Mouse (Mus musculus) left cerebral cortex, adult 18-20 months (tissue): Measurements from ENCODE around the gene Kdelr3. TPM values are rescaled to one million over a fixed set of nuclear protein-coding genes. Genes with fewer than 3 reads are reported as not detected.
A peak's percentile ranks its signal among the peaks of the same experiment; 100 is the strongest.

Experiments used
- DNase-seq, 2 experiments: peaks; one replicate each; pipeline ENCODE4 v3.0.0; 2021 to 2022; ENCODE audit warnings: low spot score in 2 of 2, mixed read lengths in 1 of 2
- long read RNA-seq, 2 experiments: library from polyadenylated mRNA; stranded (forward); transcript quantifications; one replicate each; pipeline ENCODE4 v2.0.0; 2021
- total RNA-seq, 2 experiments: library from RNA; stranded (reverse); gene quantifications; 2 replicates each; pipeline ENCODE4 v1.2.3; 2021

Kdelr3 gene
- total RNA-seq: under 1 TPM; 0.35 to 0.63 TPM
- long read RNA-seq, experiment 1: 0 reads
- long read RNA-seq, experiment 2: 0 reads

DNA sequence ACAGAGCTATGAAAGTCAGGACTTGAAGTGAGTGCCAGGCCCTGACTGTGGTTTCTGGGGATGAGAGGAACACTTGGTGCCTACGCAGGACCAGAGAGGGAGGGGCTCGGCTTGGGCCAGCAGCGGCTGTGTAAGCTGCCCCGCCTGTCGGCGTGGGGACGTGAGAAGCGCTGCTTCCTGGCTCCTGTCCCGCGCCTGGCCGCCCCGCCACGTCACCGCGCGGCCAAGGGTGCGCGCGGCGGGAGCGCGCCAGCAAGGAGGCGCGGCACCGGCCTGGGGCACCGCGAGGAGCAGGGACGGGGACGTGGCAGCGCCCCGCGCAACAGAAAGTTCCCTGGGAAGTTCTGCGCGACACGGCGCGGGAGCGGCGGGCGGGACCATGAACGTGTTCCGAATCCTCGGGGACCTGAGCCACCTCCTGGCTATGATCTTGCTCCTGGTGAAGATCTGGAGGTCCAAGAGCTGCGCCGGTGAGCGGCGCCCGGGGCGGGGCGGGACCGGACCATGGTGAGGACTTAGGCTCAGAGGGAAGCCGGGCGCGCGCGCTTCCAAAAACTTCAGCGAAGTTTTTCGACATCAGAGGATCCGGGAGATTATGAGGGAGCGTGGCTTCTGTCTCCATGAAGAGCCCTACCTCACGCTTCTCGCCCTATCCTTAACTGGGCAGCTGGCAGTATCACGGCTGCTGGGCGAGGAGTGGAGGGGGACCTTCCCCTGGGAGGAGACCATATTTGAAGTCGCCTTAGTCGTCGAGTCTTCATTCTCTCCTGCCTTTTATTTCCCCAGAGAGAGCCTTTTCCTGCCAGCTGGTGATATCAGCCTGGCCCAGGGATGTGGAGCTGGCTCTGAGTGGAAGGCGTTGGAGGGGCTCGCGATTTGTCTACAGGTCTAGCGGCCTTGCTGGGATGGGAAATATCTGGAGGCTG, at the start of gene Kdelr3:
Gene Kdelr3 (plus strand): TSS at position 241 of the 926 bp plus-strand sequence.
- DNase-seq: peak; percentile 48 to 60

DNA sequence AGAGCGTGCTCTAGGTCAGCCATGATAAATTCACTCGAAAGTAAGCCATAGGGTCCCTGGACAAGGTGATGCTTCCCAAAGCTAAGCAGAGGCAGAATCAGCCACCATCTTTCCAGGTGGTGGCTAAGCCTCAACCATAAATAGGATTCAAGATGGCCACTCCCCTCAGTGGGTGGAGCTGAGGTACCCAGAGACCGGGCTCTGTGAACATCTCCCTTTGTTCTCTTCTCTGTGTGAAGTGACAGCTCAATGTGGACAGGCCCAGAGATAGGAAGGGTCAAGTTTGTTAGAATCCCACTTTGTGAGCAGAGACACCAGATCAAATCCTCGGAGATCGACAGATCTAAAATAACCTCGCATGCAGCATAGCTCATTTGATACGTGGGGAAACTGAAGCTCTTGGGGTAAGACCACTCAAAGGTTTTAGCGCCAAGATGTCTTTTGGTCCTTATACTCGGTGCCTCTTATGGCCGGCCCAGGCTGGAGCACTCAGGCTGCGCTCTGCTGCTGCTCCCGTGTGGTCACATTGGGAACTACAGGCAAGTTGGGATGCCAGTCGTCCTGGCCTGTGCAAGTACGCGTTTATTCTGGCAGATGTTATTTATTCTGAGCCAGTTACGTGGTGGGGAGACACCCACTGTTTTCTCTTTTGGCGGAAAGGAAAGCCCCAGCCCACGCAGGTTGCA, 49.5 kb upstream of the Kdelr3 start:
- peak; percentile 85 to 93 for DNase-seq

DNA sequence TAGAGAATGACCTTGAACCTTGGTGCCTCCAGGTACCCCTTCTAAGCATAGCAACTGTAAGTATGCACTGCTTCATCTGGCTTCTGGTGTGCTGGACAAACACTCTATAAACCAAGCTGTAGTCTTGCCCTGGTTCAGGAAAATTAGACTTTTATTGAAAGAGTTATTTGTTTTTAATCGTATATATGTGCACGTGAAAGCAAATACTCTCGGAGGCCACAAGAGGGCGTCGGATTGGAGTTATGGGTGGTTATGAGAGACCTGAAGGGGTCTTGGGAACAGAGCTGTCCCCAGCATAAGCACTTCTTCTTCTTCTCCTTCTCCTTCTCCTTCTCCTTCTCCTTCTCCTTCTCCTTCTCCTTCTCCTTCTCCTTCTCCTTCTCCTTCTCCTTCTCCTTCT, 46.6 kb upstream of the Kdelr3 start:
- DNase-seq: no peak

DNA sequence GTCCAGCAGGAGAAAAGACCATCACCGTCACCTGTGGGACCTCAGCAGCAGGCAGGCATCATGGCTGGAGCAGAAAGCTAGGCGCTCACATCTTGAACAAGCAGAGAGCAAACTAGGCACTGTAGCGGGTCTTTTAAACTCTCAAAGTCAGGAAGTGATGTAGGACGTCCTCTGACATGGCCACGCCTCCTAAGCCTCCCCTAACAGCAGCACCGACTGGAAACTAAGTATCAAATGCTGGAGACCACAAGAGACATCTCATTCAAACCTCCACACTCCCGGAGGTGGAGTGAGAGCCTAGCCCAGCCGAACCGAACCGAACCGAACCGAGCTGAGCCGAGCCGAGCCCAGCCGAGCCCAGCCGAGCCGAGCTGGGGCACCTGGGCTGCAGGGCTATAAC, 45.6 kb upstream of the Kdelr3 start:
- DNase-seq: no peak

DNA sequence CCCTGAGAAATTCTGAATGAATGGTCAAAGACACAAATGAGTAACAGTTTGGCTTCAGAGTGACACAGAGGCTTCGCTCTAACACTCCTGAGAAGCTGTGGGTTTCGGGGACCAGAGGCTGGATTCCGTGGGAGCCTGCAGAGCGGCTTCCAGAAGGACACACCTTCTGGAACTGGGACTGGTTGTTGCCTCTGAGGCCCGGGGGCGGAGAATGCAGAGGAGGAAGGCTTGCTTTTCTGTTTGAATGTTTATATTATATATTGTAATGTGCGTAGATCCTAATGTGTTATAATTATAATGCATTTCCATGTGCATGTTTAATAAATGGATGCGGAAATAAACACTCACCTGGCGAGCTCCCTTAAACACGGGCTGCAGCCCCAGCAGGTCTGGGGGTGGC, 45.1 kb upstream of the Kdelr3 start:
- peak in 1 of 2 experiments; percentile 60 for DNase-seq

DNA sequence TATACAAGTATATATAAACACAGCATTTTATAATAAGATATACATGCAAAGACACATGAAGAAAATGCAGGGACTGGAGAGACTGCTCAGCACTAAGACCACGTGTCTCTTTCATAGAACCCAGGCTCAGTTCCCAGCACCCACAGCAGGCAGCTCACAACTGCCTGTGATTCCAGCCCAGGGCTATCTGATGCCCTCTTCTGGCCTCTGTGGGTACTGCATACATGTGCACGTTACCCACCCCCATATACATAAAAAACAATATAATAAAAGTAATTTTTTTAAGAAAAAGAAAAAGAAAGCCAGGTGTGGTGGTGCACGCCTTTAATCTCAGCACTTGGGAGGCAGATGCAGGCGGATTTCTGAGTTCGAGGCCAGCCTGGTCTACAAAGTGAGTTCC, 43.2 kb upstream of the Kdelr3 start:
- no peak for DNase-seq

DNA sequence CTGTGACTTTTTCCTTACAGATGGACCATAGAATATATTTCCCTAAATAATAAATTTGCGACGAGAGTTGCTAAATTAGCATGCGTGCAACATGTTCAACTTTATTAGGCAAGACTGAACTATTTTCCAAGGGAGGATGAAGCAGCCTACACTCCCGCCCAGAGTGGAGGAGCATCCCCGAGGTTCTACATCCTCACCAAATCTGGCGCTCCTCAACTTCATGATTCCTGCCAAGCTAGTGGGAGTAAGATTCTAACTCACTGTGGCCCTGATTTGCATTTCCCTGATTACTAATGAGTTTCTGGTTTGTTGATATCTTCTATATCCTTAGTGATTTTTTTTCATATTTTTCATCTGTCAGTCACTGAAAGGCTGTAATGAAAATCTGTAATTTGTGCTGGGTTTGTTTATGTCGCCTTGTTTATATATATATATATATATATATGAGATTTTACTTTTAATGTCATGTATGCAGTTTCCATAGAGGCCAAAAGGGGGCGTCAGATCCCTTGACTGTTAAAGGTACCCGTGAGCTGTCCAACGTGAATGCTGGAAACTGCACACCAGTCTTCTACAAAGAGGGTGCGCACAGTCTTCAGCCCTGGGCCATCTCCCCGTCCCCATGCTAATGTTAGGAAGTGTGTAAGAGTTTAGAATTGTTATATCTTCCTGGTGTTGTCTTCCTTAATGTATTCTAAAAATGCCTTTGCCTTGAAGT, 42.4 kb upstream of the Kdelr3 start:
- DNase-seq: no peak

DNA sequence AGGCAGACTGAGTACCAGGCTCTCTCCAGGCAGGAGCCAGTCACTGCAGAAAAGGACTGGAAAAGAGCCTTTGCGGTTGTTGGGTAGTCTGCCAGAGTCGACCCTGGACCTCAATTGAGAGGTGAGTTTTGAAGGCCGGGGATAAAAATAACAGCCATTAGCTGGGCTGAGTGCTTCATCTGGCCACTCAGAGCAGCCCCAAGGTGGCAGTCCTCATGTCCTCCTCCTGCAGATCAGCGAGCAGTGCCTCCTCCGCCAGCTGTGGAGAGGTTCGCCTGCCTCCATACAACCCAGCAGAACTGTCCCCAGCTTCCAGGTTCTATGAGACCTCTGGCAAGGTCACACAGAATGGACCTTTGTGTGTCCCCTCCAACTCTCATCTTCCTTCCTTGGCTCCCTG, 39.0 kb upstream of the Kdelr3 start:
- no peak for DNase-seq

DNA sequence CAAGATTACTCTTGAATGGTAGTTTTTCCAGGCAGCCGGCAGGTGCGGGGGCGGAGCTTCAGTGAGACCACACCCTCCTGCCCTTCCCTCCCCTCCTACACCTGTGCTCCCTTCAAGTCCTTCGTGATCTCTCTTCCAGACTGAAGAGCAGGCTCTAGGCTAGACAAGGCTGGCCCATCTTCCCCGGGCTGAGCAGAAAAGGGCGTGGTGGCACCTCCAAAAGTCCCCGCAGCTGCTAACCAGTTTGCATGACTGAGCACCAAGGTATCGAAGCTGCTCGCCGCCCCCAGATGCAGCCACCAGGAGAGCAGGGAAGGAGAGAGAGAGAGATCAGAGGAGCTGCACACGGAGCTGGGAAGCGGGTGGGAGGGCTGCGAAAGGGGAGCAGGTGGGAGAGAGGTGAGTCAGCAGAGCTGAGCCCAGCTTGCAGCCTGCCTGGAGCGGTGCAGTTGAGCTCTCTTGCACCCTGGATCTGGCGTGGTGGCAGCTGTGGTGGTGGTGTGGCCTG, 35.0 kb upstream of the Kdelr3 start:
- DNase-seq: peak; percentile 66 to 74

DNA sequence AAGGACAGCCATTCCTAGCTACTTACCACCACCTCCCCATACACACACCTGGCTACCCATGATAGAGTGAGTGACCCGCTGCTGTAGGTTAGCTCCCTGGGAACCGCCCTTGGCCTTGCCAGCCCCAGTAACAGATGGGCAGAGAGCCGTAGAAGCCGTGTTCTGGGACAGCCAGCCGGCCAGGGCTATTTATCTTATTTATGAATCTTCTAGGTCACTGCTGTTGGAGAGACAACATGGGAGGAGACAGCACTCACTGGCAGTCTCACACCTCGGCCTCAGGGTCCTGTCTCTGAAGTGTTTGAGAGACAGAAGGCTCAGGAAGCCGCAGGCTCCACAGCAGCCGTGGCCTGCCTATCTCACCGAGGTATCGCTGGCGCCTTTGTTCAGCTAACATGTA, 26.7 kb upstream of the Kdelr3 start:
- no peak for DNase-seq

DNA sequence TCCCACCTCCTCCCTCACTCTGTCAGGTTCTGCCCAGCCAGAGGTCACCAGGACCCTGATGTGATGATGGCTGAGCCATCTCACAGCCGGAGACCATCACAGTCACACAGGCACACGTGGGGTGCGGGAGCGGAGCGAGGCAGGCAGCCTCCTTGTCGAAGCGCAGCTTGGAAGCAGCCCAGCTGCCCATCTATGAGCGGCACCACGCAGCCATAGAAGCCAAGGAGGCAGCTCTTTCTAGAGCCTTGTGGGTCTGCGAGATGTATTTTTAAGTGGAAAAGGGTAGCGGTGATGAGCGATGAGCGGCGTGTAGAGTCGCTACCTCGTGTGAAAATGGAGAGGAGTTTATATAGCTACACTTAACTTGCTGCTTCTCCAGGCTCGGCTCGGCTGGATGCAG, 22.7 kb upstream of the Kdelr3 start:
- DNase-seq: peak; percentile 57 to 75

DNA sequence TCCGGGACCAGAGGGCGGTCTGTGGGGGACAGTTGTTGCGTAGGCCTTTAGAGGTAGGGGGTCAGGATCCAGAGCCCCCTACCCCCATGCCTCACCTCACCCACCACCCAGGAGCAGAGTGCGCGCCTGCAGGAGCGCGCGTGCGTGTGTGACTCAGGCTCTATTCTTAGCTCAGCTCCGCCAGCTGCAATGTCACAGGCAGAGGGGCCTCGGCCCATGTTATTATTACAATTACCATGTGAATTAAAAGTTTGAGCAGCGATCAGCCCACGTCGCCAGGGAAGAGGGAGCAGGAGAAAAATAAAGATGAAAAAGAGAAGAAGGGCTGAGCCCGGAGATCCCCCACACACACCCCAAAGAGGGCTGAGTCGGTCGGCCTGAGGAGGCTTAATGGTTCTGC, 16.1 kb upstream of the Kdelr3 start:
- DNase-seq: no peak

DNA sequence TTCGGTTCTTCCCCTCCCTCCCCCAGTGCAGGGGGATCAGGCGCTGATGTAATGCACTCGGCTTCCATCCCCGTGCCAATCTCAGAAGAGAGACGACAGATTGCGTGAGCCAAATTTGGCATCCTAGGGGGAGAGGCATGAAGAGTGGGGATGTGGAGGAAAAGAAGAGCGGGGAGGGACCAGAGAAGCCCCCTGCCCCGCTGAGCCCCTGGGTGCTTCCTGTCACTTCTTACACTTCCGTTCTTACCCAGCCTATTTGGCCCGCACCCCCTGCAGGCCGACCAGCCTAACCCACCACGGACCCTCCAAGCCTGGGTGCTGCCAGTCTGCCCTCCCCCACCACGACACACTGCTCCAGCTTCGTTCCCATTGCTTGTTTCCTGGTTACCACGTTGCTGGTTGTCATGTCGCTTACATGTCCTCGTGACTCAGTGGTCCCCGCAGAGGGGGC, 13.3 kb upstream of the Kdelr3 start:
- peak; percentile 65 to 73 for DNase-seq

DNA sequence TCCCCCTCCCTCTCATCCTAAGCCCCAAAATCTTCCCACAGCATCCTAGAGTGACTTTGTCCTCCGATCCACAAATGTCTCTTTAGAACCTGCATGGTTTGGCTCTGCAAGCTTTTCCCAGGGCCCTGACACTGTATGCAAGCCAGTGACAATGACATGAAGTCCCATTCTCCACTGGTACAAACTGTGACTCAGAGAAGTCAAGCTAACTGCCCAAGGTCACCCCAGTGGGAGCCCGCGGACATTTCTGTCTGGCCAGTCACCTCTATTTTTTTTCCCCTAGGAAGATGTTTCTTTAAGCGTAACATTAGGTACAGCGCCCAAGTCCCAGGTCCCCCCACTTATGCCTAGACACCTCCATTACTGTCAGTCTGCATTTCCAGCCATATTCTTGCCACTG, 12.8 kb upstream of the Kdelr3 start:
- DNase-seq: no peak

DNA sequence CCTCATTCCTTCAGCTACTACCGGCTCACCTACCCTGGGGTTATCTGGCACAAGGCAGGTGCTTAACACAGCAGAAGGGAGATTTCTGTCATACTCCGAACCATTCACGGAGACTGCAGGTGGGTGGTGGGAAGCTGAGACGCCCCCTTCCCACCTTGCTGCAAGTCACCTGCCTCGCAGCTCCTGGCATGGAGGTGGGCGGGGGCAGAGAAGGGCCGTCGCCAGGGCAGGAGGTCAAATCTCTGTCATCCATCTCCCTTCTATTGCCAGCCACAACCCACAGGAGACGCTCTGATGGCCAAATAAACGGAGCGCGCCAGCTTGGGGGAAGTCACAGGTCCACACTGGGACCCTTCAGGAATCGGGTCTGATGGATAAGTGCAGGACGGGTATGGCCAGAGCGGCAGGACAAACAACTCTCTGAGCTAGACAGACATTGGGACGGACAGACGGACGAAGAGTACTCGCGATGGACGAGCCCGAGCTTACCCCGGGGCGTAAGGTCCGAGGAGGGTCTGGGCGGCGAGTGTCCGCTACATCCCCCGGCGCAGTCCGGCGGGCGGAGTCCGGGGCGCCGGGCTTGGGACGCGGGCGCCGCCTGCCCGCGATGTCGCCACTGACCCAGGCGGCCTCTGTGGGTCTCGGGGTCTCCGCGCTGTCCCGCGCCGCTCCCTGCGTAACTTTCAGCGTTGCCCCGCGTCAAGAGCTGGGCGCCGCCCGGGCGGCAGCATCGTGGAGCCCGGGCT, 11.3 kb upstream of the Kdelr3 start, which contains the start of gene Kcnj4:
Gene Kcnj4 (minus strand): TSS at position 535 of the 746 bp plus-strand sequence.
- DNase-seq: no peak

DNA sequence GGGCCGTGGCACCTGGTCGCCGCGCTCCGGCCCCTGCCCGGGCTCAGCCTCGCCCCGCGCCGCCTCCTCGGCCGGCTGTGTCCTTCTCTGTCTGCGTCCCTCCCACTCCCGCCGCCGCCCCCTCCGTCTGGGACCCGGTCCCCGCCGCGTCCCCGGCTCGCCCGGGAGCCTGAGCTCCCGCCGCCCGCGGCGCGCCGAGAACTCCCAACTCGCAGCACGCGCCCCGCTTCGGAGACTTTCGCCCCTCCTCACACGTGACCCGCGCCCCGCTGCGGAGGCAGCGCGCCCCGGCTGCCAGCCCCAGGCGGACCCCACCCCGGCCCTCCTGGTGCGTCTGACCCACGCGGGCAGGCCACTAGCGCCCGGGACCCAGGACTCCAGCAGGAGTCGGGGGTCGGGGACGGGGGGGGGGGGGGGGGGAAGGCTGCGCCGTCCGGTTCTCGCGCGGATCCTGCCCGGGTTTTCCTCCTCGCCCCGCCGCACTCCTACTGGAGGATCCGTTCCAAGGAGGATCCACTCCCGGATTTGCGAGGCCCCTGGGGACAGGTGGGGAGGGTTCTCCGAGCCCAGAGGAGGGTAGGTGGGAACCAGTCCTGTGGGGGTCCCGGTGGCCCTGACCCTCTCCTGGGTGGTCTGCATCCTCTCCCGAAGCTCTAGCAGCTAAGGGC, 10.5 kb upstream of the Kdelr3 start:
- DNase-seq: peak; percentile 81 to 87

DNA sequence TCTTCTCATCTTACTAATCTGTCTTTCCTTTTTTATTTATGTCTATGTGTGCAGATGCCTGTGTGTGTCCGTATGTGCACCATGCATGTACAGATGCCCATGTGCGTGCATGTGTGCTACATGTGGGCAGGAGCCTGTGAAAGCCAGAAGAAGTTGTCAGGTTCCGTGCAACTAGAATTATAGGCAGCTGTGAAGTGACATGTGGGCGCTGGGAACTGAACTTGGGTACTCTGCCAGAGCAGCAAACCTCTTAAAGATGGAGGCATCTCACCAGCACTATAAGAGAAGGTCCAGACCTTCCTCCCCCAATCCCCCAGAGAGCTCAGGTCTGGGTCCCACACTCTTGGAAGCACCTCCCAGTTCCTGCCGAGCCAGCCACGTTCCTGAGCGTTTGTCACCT, 9.8 kb upstream of the Kdelr3 start:
- no peak for DNase-seq

DNA sequence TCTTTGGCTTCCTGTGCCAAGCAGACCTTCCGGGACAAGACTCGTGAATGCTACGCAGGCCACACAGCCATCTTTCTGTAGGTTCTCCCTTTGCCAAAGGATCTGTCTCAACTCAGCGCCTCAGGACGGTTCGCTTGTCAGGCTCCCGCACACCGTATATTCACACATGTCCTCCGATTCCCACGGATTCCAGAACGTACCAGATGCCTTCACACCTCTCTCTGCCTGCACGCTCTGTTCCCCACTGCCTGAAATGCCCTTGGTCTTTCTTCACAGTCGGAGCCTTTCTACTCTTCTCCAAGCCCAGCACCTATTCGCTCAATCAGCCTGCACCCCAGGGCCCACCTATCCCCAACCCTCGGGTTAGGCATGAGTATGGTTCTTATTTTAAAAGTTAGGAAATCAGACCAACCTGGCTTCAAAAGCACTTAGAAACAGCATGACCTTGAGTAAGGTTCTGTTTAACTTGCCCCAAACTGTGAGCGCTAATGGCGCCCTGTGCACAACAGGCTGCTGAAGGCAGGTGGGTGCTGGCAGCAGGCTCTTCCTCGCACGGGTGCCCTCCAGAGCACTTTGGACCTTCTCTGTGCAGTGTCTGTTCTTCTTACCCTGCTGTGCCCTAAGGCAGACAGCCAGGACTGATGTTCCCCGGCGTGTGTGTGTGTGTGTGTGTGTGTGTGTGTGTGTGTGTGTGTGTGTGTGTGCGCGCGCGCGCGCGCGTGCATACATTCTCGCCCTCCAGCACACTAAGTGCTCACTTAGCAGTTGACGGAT, 9.0 kb upstream of the Kdelr3 start:
- peak in 1 of 2 experiments; percentile 59 for DNase-seq

DNA sequence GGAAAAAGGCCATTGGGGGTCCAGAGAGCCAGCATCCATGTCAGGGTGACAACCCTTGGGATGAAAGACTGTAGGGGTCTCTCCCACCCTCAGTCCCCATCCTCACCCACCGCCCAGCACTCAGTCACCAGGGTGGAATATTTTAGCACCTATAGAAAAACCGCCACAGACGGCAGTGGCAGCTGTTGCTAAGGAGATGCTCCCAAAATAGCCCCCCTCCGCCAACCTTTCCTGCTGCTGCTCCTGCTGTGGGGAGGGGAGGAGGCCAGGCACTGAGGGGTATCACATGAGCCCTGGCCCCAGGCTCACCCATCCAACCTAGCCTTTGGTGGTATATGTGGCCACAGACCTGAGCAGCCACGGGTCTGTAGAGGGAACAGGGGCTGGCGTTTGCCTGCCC, 6.2 kb upstream of the Kdelr3 start:
- peak; percentile 65 to 77 for DNase-seq
